Mouse (Mus musculus) midbrain, embryonic 13.5 days (tissue): ENCODE results near the gene Bod1l. TPM values are rescaled to one million over a fixed set of nuclear protein-coding genes. Genes with fewer than 3 reads are reported as not detected.

Source experiments
- ATAC-seq: fragments of 200-750 bp; cut with Nextera tagmentation; 2 replicates; pipeline ENCODE4 v1.8.0; 2017; ENCODE audit warnings: mild to moderate bottlenecking, moderate TSS enrichment, moderate library complexity
- H3K27ac ChIP-seq: fragments of 300-500 bp; sonication (generic); 2 replicates; pipeline ENCODE4 v1.5.1; 2015; ENCODE audit warnings: inconsistent platforms, mild to moderate bottlenecking, moderate library complexity
- H3K27me3 ChIP-seq: fragments of 300-500 bp; sonication (generic); 2 replicates; pipeline ENCODE4 v1.6.1; 2015; ENCODE audit warnings: mild to moderate bottlenecking, inconsistent platforms
- H3K36me3 ChIP-seq: fragments of 300-500 bp; sonication (generic); 2 replicates; pipeline ENCODE4 v1.6.1; 2015; ENCODE audit warnings: mild to moderate bottlenecking, inconsistent platforms
- H3K4me1 ChIP-seq: fragments of 300-500 bp; sonication (generic); replicated peaks from 2 replicates; pipeline ENCODE4 v1.6.1; 2015; ENCODE audit warnings: inconsistent platforms
- H3K4me2 ChIP-seq: fragments of 300-500 bp; sonication (generic); replicated peaks from 2 replicates; pipeline ENCODE4 v1.6.1; 2015; ENCODE audit warnings: moderate library complexity, mild to moderate bottlenecking, inconsistent platforms
- H3K4me3 ChIP-seq: fragments of 300-500 bp; sonication (generic); replicated peaks from 2 replicates; pipeline ENCODE4 v1.5.1; 2015; ENCODE audit warnings: mild to moderate bottlenecking, inconsistent platforms
- H3K9ac ChIP-seq: fragments of 300-500 bp; sonication (generic); replicated peaks from 2 replicates; pipeline ENCODE4 v1.6.1; 2015; ENCODE audit warnings: mild to moderate bottlenecking, inconsistent platforms
- H3K9me3 ChIP-seq: fragments of 300-500 bp; sonication (generic); 2 replicates; pipeline ENCODE4 v1.6.1; 2016; ENCODE audit warnings: mild to moderate bottlenecking, inconsistent platforms
- WGBS: fragments of 180-500 bp; shearing (Covaris S2); methylation state at CpG from one replicate; pipeline ENCODE4 v1.1.7; 2015; 5-methylcytosine and 5-hydroxymethylcytosine counted together
- polyA plus RNA-seq: library from polyadenylated mRNA; unstranded; fragments of >200 nt; fragmentation: Nextera tagmentation; extraction: Ambion mirVana; gene quantifications from 2 replicates; pipeline ENCODE4 v1.2.1, GENCODE M21; 2015

The Bod1l gene
- polyA plus RNA-seq, 1 experiment from 2014 or later = 31.8 TPM

- Histone ChIP-seq H3K4me1 (peaks cover 40% of the 10 kb centered on the region), H3K27me3 (peaks cover 97% of the 10 kb centered on the region), H3K4me3 (peak overlapping the region; percentile 38), H3K9ac (no peak overlapping the region; the same call in 1 of the 2 replicates), H3K4me2 (peak overlapping the region; percentile 63), H3K9me3 (no peaks in the 10 kb centered on the region), H3K27ac (no peak overlapping the region), H3K36me3 (no peaks in the 10 kb centered on the region)
- peak; percentile 47 for ATAC-seq
- WGBS = under 1% methylated on average over 40 of the region's 41 CpGs
Observed at GRCm38 (mm10) chr5:41762947-41763730, 81.0 kb downstream of the Bod1l start.

- Histone ChIP-seq H3K4me1 (peaks cover 32% of the 10 kb centered on the region), H3K4me2 (peak overlapping the region; percentile 6; the same call in 1 of the 2 replicates), H3K9me3 (no peaks in the 10 kb centered on the region), H3K9ac (no peak overlapping the region), H3K4me3 (peak overlapping the region; percentile 13; the same call in 1 of the 2 replicates), H3K27me3 (peaks cover 97% of the 10 kb centered on the region), H3K36me3 (no peaks in the 10 kb centered on the region), H3K27ac (no peak overlapping the region)
- WGBS = 2% methylated on average over 27 of the region's 27 CpGs
- ATAC-seq = no peak
Observed at GRCm38 (mm10) chr5:41762141-41762946, 81.8 kb downstream of the Bod1l start.

- Histone ChIP-seq H3K9me3 (no peaks in the 10 kb centered on the region), H3K27me3 (peaks cover 97% of the 10 kb centered on the region), H3K27ac (no peak overlapping the region), H3K9ac (no peak overlapping the region), H3K36me3 (no peaks in the 10 kb centered on the region), H3K4me3 (peak overlapping the region; percentile 13; the same call in 1 of the 2 replicates), H3K4me2 (peak overlapping the region; percentile 6; the same call in 1 of the 2 replicates), H3K4me1 (peaks cover 28% of the 10 kb centered on the region)
- ATAC-seq = no peak
- under 1% methylated on average over 51 of the region's 56 CpGs for WGBS
Observed at GRCm38 (mm10) chr5:41761509-41762140, 82.5 kb downstream of the Bod1l start.

- no peak overlapping the region for H3K4me2 ChIP-seq
- no peaks in the 10 kb centered on the region for H3K9me3 ChIP-seq
- H3K9ac ChIP-seq = no peak overlapping the region
- no peak for ATAC-seq
- H3K4me3 ChIP-seq = no peak overlapping the region
- H3K4me1 ChIP-seq = peaks cover 28% of the 10 kb centered on the region
- H3K27me3 ChIP-seq = peaks cover 97% of the 10 kb centered on the region
- 2% methylated on average over 22 of the region's 22 CpGs for WGBS
- no peak overlapping the region for H3K27ac ChIP-seq
- no peaks in the 10 kb centered on the region for H3K36me3 ChIP-seq
Observed at GRCm38 (mm10) chr5:41760831-41761508, 83.1 kb downstream of the Bod1l start.

- Histone ChIP-seq H3K9ac (no peak overlapping the region), H3K4me1 (peaks cover 28% of the 10 kb centered on the region), H3K4me2 (no peak overlapping the region), H3K9me3 (no peaks in the 10 kb centered on the region), H3K27me3 (peaks cover 98% of the 10 kb centered on the region), H3K4me3 (no peak overlapping the region), H3K27ac (no peak overlapping the region), H3K36me3 (no peaks in the 10 kb centered on the region)
- ATAC-seq = no peak
- WGBS = 2% methylated on average over 8 of the region's 8 CpGs
Observed at GRCm38 (mm10) chr5:41760071-41760470, 84.0 kb downstream of the Bod1l start.

- 4% methylated on average over 19 of the region's 19 CpGs for WGBS
- no peak overlapping the region for H3K9ac ChIP-seq
- H3K4me3 ChIP-seq = no peak overlapping the region
- no peaks in the 10 kb centered on the region for H3K9me3 ChIP-seq
- no peaks in the 10 kb centered on the region for H3K36me3 ChIP-seq
- peaks cover 27% of the 10 kb centered on the region for H3K4me1 ChIP-seq
- H3K27me3 ChIP-seq = peaks cover 98% of the 10 kb centered on the region
- H3K4me2 ChIP-seq = no peak overlapping the region
- no peak overlapping the region for H3K27ac ChIP-seq
- ATAC-seq = no peak
Observed at GRCm38 (mm10) chr5:41758671-41759639, 85.2 kb downstream of the Bod1l start.

- no peak overlapping the region for H3K9ac ChIP-seq
- H3K4me2 ChIP-seq = no peak overlapping the region
- H3K4me3 ChIP-seq = no peak overlapping the region
- no peaks in the 10 kb centered on the region for H3K9me3 ChIP-seq
- H3K36me3 ChIP-seq = no peaks in the 10 kb centered on the region
- H3K4me1 ChIP-seq = peaks cover 17% of the 10 kb centered on the region
- ATAC-seq = no peak
- peaks cover 98% of the 10 kb centered on the region for H3K27me3 ChIP-seq
- WGBS = 5% methylated on average over 5 of the region's 5 CpGs
- H3K27ac ChIP-seq = no peak overlapping the region
Observed at GRCm38 (mm10) chr5:41757338-41757737, 86.8 kb downstream of the Bod1l start.

GRCm38 (mm10) chr5:41756396-41756795 lies 87.7 kb downstream of the Bod1l start:
- 3% methylated on average over 4 of the region's 4 CpGs for WGBS
- H3K36me3 ChIP-seq = no peaks in the 10 kb centered on the region

GRCm38 (mm10) chr5:41755373-41755960 lies 88.6 kb downstream of the Bod1l start:
- H3K4me1 ChIP-seq = 0 out of 2 replicates have a peak, but pooled peaks cover 7% of the 10 kb centered on the region
- H3K9ac ChIP-seq = no peak overlapping the region
- no peak overlapping the region for H3K4me3 ChIP-seq
- peaks cover 100% of the 10 kb centered on the region for H3K27me3 ChIP-seq
- no peaks in the 10 kb centered on the region for H3K9me3 ChIP-seq
- H3K36me3 ChIP-seq = no peaks in the 10 kb centered on the region
- H3K27ac ChIP-seq = no peak overlapping the region
- no peak overlapping the region for H3K4me2 ChIP-seq
- 1% methylated on average over 23 of the region's 23 CpGs for WGBS
- no peak for ATAC-seq

More at GRCm38 (mm10) chr5:41756396-41756795, 87.7 kb downstream of the Bod1l start:
- Histone ChIP-seq H3K27me3 (peaks cover 98% of the 10 kb centered on the region), H3K4me3 (no peak overlapping the region), H3K9me3 (no peaks in the 10 kb centered on the region), H3K4me2 (no peak overlapping the region), H3K4me1 (peaks cover 11% of the 10 kb centered on the region), H3K27ac (no peak overlapping the region), H3K9ac (no peak overlapping the region)
- ATAC-seq = no peak

GRCm38 (mm10) chr5:41754836-41755235 lies 89.3 kb downstream of the Bod1l start:
- H3K4me2 ChIP-seq = no peak overlapping the region

More at GRCm38 (mm10) chr5:41754836-41755235, 89.3 kb downstream of the Bod1l start:
- no peak overlapping the region for H3K9ac ChIP-seq
- no peak for ATAC-seq
- peaks cover 100% of the 10 kb centered on the region for H3K27me3 ChIP-seq
- 0% methylated on average over 16 of the region's 16 CpGs for WGBS
- 0 out of 2 replicates have a peak, but pooled peaks cover 7% of the 10 kb centered on the region for H3K4me1 ChIP-seq
- no peaks in the 10 kb centered on the region for H3K36me3 ChIP-seq
- H3K9me3 ChIP-seq = no peaks in the 10 kb centered on the region
- peak overlapping the region; percentile 11 for H3K4me3 ChIP-seq
- H3K27ac ChIP-seq = no peak overlapping the region
